Mouse (Mus musculus): ENCODE results near the gene Olfr1394.
A peak's percentile ranks its signal among the peaks of the same experiment; 100 is the strongest.
"Not testable (repeated sequence)": the region's sequence is repeated elsewhere in the genome, so short reads cannot be mapped to it uniquely, and the experiment has no call there.

Gene Olfr1394

DNA sequence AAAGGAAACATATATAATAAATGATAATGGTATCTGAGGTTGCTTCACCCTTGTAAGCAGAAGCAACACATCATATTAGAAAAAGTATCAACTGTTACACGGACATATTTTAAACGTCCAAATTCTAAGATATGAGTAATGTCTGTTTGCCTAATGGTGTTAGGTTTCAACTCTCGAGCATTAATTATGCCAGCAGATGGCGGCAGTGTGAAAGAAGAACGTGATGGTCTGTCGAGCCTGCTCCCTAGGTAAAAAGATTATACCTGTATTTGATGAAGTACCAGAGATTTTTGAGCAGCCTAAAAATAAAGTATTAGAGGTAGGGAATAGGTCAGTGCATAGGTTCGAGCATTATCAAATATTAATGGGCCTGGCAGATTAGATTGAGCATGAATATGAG, 35.6 kb downstream of the Olfr1394 start:
- DNase-seq (ENCODE audit: low spot score in 2 of 2): peak; percentile 44 to 73

DNA sequence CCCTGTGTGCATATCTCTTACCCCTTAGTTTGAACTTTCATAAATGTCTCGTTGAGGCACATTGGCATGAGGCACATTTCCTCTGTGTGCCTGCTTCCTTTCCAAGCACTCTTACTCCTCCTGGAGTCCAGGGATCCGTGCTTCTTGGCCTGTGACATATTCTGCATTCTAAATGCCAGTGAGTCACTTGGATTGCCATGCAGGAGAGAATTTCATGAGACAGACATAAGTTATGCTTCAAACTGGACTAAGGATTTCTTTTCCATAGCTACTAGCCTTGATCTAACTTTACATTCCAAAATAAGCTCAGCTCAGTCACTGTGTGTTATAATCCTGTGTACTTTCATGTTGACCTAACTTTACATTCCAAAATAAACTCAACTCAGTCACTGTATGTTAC, 36.9 kb downstream of the Olfr1394 start:
- DNase-seq (ENCODE audit: low spot score in 2 of 2): no peak

DNA sequence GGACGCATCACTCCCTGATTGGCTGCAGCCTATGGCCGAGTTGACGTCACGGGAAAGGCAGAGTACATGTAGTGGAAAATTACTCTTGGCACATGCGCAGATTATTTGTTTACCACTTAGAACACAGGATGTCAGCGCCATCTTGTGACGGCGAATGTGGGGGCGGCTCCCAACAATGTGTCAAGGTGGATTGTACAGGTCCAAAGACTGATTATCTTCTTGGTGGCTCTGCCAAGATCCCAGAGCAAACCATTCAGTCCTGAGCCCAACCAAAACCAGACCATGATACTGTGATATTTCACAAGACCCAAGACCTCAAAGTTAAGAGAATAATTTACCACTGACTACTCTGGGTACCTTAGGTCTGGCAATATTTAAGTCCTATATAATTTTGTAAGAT, 40.6 kb downstream of the Olfr1394 start:
- not testable (repeated sequence) for DNase-seq (ENCODE audit: low spot score in 2 of 2)

DNA sequence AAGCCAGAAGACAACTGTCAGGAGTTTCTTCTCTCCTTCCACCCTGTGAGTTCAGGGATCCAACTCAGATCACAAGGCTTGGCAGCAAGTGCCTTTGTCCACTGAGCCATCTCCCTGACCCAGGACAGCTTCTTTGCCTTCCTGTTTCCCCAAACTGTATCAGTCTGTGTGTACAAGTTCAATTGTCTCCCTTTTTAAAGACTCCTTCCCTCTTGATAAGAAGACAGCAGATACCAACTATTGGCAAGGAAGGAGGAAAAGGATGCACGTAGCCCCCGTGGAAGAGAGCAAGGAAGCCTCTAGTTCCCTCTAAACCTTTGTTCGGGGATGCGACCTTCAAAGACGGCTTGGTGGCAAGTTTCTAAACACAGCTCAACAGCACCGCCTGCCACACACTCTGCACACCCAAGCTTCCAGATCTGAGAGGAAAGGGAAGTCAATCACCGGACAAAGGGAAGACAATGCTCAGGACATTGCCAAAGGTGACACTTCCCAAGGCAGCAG, 41.7 kb downstream of the Olfr1394 start:
- no peak for DNase-seq (ENCODE audit: low spot score in 2 of 2)

DNA sequence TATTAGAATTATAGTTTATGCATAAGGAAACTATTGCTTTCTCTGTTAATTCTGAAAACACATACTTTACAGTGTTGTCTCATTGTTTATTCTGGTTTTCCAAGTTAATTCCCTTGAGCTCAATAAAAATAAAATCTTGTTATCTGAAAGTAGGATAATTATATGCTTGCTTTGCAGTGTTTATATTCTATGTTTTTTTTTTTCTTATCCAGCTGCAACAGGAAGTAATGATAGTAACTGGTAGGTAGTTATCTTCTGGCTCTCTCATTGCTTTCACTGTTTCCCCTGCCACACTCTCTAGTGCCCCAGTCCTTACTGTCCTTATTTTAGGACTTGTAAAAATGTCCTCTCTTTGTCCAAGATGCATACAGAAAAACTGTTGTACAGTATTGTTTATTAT, 46.5 kb downstream of the Olfr1394 start:
- DNase-seq (ENCODE audit: low spot score in 2 of 2): no peak

DNA sequence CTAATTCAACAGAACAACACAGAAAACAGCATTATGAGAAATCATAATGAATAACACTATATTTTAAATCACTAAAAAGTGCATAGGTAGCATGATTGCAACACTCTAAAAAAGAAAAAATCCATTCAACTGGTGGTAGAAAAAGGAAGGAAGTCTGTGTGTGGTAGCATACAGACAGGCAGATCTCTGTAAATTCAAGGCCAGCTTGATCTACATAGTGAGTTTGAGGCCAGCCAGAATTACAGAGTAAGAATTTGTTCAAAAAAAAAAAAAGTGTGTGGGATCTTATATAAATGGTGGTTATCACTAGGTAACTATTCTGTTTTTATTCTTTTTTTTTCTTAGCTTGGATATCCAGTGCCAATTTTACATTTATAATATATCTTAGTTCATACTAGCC, 47.0 kb downstream of the Olfr1394 start:
- no peak for DNase-seq (ENCODE audit: low spot score in 2 of 2)

DNA sequence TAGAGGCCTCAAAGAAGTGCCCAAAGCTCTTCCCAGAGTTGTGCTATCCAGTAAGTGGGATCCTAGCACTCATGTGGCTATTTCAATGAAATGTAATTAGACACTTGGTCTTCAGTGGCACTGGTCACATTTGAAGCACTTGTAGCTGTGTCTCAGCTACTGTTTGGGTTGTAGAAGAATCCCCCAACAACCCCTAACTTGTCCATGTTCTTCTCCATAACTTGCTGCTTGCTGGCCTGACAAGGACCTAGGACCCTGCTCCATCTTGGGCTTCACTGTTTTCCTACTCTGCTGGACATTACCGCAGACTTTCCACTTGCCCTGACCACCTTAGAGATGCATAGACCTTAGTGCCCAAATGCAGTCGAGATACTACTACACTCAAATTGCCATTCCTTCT, 47.9 kb downstream of the Olfr1394 start:
- no peak for DNase-seq (ENCODE audit: low spot score in 2 of 2)

DNA sequence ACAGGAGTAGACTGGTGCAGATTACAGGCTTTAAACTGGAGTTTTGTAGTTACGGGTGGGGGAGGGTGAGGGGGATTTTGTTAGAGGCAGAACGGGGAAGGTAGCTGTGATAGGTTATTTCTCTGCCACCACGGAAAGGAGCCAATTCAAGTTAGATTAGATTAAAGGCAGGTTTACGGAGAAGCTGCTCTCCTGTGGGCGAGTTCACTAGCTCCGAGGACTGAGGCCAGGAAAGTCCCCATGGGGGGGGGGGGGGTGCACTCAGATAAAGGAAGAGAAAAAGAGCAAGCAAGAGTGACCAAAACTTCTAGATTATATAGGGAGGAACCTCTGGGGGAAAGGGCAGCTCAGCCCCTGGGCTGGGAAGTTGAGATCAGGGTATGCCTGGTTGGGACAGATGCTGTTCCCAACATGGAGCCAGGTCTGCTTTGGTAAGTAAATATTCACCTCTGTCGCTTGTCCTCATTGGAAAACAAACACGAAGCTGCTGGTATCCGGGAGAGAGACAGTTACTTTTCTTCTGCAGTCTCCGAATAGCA, 48.4 kb downstream of the Olfr1394 start:
- peak; percentile 36 for DNase-seq (ENCODE audit: low spot score in 2 of 2)

DNA sequence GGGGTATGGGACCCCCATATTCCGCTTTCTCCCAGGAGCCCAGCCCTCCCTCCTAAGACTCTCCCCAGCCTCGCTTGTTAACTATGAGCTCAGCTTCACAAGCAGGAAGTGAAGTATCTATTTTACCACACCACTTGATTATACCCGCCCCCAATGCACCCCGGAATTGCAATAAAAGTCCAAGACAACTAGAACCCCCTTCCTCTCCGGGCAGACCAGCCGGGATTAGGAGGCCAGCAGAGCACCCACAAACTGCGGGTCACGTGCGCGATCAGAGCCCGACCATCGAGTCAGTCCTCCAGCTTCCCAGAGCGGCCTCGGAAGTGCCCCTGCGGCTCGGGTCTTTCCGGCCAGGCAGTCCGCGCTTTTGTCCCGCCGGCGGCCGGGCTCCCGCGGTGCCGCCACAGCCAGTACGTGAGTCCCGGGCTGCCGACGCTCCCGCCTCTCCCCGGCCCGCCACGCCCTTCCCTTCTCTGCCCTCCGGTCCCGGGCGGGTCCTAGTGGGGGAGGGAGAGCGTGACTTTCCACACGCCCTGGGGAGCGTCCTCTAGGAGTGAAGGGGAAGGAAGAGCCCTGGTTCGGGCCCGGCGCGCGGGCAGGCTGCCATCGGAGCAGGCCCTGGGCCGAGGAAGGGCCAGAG, 49.1 kb downstream of the Olfr1394 start, which contains the start of gene Zfp62:
Gene Zfp62, plus strand, starts transcription at position 164 of the 640 bp plus-strand sequence.
- DNase-seq (ENCODE audit: low spot score in 2 of 2): peak; percentile 93 to 94

DNA sequence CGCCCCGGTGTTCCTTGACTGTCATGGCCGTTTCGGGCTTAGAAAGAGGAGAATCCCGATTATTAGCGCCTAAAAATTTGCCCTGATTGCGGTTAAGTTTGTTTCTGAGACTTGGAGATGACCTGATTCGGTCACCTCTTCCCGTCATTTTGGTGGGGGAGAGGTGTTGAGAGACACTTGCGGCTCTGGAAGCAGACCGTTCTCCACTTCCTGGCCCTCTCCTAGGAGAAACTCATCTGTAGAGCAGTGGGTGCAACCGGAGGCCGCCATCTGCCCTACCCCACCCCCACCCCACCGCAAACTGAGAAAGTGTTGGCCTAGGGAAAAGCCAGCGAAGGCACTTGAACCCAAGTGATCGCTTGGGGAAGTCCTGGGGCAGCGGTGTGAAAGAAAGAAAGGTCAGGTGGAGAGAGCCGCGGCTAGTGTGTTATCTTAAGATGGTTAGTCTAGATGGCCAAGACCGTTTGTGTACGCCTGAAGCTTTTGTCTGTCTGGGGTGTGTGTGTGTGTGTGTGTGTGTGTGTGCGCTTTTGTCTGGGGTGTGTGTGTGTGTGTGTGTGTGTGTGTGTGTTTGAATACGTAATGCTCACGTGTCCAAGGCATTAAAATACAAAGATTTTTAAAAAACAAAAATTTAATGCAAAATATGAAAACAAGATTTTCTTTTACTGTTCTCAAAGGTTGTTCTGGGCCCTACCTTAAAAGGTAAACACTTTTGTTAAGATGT, 49.8 kb downstream of the Olfr1394 start:
- DNase-seq (ENCODE audit: low spot score in 2 of 2): peak; percentile 72 to 78

DNA sequence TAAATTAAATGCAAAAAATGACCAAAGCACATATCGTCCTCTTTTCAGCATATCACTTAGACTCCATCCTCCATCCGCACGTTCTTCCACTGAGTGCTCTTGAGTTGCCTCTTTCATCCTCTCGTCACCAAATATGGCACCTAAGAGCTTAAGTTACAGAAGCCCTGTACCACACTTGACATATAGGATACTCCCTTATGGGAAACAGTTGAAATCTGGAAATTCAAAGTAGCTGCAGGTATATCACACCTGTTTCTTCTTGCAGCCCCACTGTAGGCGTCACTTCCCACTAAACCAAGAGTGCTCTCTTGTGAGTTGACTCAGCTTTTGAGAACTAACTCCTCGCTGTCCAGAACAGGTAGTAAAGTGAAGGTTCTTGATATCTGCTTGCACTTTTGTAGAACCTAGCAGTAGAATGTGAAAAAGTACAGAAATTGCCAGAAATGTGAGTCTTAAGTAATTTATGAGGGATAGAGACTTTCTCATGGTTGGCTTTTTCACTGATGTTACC, 51.0 kb downstream of the Olfr1394 start:
- peak in 1 of 2 experiments; percentile 5 for DNase-seq (ENCODE audit: low spot score in 2 of 2)

DNA sequence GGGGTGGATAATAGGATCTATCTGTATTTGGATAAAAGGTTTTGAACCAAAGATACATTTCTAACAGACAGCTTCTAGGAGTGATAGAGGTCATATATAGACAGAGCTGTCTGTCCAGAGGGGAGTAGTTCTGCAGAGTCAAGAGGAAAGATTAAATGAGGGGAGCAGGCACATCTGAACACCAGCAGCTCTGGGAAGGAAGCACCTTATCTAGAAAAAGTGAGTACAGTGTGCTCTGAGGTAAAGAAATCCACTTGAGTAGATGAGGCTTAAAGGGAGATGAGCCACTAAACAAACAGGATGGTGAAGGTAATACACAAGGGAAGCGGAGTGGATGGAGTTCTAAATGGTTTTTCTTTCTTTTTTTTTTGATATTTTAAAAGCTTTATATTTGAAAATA, 53.3 kb downstream of the Olfr1394 start:
- DNase-seq (ENCODE audit: low spot score in 2 of 2): no peak
